Mouse (Mus musculus): Measurements from ENCODE around the gene Smarcc2. TPM values are rescaled to one million over a fixed set of nuclear protein-coding genes. Genes with fewer than 3 reads are reported as not detected.
A peak's percentile ranks its signal among the peaks of the same experiment; 100 is the strongest.

The Smarcc2 gene
- polyA plus RNA-seq, 1 experiment, result 117 TPM

GRCm38 (mm10) chr10:128505974-128506373 is 46.9 kb downstream of the Smarcc2 start:
- no peak overlapping the region for H3K4me3 ChIP-seq (ENCODE audit: insufficient read depth, low read length)
- peaks cover 2% of the 10 kb centered on the region; the same call in 1 of the 2 replicates for H3K4me1 ChIP-seq (ENCODE audit: control insufficient read depth, insufficient read depth, low read length)
- no peak overlapping the region for H3K27ac ChIP-seq (ENCODE audit: insufficient read depth, low read length)
- TF ChIP-seq POLR2A (IDR thresholded peaks at IDR 0.05; ENCODE audit: low read depth, low read length) (no peak), CTCF (IDR thresholded peaks at IDR 0.05; ENCODE audit: borderline replicate concordance, insufficient read depth, low read length) (no peak)

- TF ChIP-seq POLR2A (IDR thresholded peaks at IDR 0.05; ENCODE audit: low read depth, low read length) (no peak), CTCF (IDR thresholded peaks at IDR 0.05; ENCODE audit: borderline replicate concordance, insufficient read depth, low read length) (no peak)
- no peaks in the 10 kb centered on the region; the same call in 1 of the 2 replicates for H3K4me1 ChIP-seq (ENCODE audit: control insufficient read depth, insufficient read depth, low read length)
- no peak overlapping the region for H3K4me3 ChIP-seq (ENCODE audit: insufficient read depth, low read length)
- no peak overlapping the region for H3K27ac ChIP-seq (ENCODE audit: insufficient read depth, low read length)
Measured at GRCm38 (mm10) chr10:128508260-128508659, 49.2 kb downstream of the Smarcc2 start.

GRCm38 (mm10) chr10:128509203-128509602 is 50.2 kb downstream of the Smarcc2 start:
- H3K27ac ChIP-seq (ENCODE audit: insufficient read depth, low read length), result no peak overlapping the region
- no peak overlapping the region for H3K4me3 ChIP-seq (ENCODE audit: insufficient read depth, low read length)
- TF ChIP-seq CTCF (IDR thresholded peaks at IDR 0.05; ENCODE audit: borderline replicate concordance, insufficient read depth, low read length) (no peak), POLR2A (IDR thresholded peaks at IDR 0.05; ENCODE audit: low read depth, low read length) (no peak)
- H3K4me1 ChIP-seq (ENCODE audit: control insufficient read depth, insufficient read depth, low read length), result no peaks in the 10 kb centered on the region; the same call in 1 of the 2 replicates

GRCm38 (mm10) chr10:128509831-128510230 is 50.8 kb downstream of the Smarcc2 start:
- H3K4me3 ChIP-seq (ENCODE audit: insufficient read depth, low read length), result no peak overlapping the region
- TF ChIP-seq POLR2A (IDR thresholded peaks at IDR 0.05; ENCODE audit: low read depth, low read length) (no peak), CTCF (IDR thresholded peaks at IDR 0.05; ENCODE audit: borderline replicate concordance, insufficient read depth, low read length) (no peak)
- no peaks in the 10 kb centered on the region; the same call in 1 of the 2 replicates for H3K4me1 ChIP-seq (ENCODE audit: control insufficient read depth, insufficient read depth, low read length)
- H3K27ac ChIP-seq (ENCODE audit: insufficient read depth, low read length), result no peak overlapping the region

- Histone ChIP-seq H3K4me3 (ENCODE audit: insufficient read depth, low read length) (no peak overlapping the region), H3K4me1 (ENCODE audit: control insufficient read depth, insufficient read depth, low read length) (no peaks in the 10 kb centered on the region), H3K27ac (ENCODE audit: insufficient read depth, low read length) (no peak overlapping the region)
- TF ChIP-seq CTCF (IDR thresholded peaks at IDR 0.05; ENCODE audit: borderline replicate concordance, insufficient read depth, low read length), result no peak
- TF ChIP-seq POLR2A (IDR thresholded peaks at IDR 0.05; ENCODE audit: low read depth, low read length), result no peak
Measured at GRCm38 (mm10) chr10:128510301-128510700, 51.3 kb downstream of the Smarcc2 start.

GRCm38 (mm10) chr10:128511189-128511588 is 52.1 kb downstream of the Smarcc2 start:
- no peak for TF ChIP-seq CTCF (IDR thresholded peaks at IDR 0.05; ENCODE audit: borderline replicate concordance, insufficient read depth, low read length)
- no peaks in the 10 kb centered on the region for H3K4me1 ChIP-seq (ENCODE audit: control insufficient read depth, insufficient read depth, low read length)
- no peak overlapping the region for H3K4me3 ChIP-seq (ENCODE audit: insufficient read depth, low read length)
- H3K27ac ChIP-seq (ENCODE audit: insufficient read depth, low read length), result no peak overlapping the region

- Histone ChIP-seq H3K4me1 (ENCODE audit: control insufficient read depth, insufficient read depth, low read length) (no peaks in the 10 kb centered on the region), H3K4me3 (ENCODE audit: insufficient read depth, low read length) (no peak overlapping the region), H3K27ac (ENCODE audit: insufficient read depth, low read length) (no peak overlapping the region)
- TF ChIP-seq POLR2A (IDR thresholded peaks at IDR 0.05; ENCODE audit: low read depth, low read length), result no peak
Measured at GRCm38 (mm10) chr10:128511761-128512160, 52.7 kb downstream of the Smarcc2 start.

GRCm38 (mm10) chr10:128515044-128515443 is 56.0 kb downstream of the Smarcc2 start:
- TF ChIP-seq POLR2A (IDR thresholded peaks at IDR 0.05; ENCODE audit: low read depth, low read length) (no peak), CTCF (IDR thresholded peaks at IDR 0.05; ENCODE audit: borderline replicate concordance, insufficient read depth, low read length) (no peak)
- Histone ChIP-seq H3K4me1 (ENCODE audit: control insufficient read depth, insufficient read depth, low read length) (no peaks in the 10 kb centered on the region), H3K4me3 (ENCODE audit: insufficient read depth, low read length) (no peak overlapping the region), H3K27ac (ENCODE audit: insufficient read depth, low read length) (no peak overlapping the region)

GRCm38 (mm10) chr10:128516029-128516428 is 57.0 kb downstream of the Smarcc2 start:
- TF ChIP-seq POLR2A (IDR thresholded peaks at IDR 0.05; ENCODE audit: low read depth, low read length) (no peak), CTCF (IDR thresholded peaks at IDR 0.05; ENCODE audit: borderline replicate concordance, insufficient read depth, low read length) (no peak)
- Histone ChIP-seq H3K4me3 (ENCODE audit: insufficient read depth, low read length) (no peak overlapping the region), H3K27ac (ENCODE audit: insufficient read depth, low read length) (no peak overlapping the region), H3K4me1 (ENCODE audit: control insufficient read depth, insufficient read depth, low read length) (no peaks in the 10 kb centered on the region)

GRCm38 (mm10) chr10:128516677-128517076 is 57.6 kb downstream of the Smarcc2 start:
- Histone ChIP-seq H3K4me3 (ENCODE audit: insufficient read depth, low read length) (no peak overlapping the region), H3K27ac (ENCODE audit: insufficient read depth, low read length) (no peak overlapping the region), H3K4me1 (ENCODE audit: control insufficient read depth, insufficient read depth, low read length) (no peaks in the 10 kb centered on the region)
- TF ChIP-seq POLR2A (IDR thresholded peaks at IDR 0.05; ENCODE audit: low read depth, low read length) (no peak), CTCF (IDR thresholded peaks at IDR 0.05; ENCODE audit: borderline replicate concordance, insufficient read depth, low read length) (no peak)

GRCm38 (mm10) chr10:128518833-128519232 is 59.8 kb downstream of the Smarcc2 start:
- Histone ChIP-seq H3K4me3 (ENCODE audit: insufficient read depth, low read length) (no peak overlapping the region), H3K4me1 (ENCODE audit: control insufficient read depth, insufficient read depth, low read length) (no peaks in the 10 kb centered on the region), H3K27ac (ENCODE audit: insufficient read depth, low read length) (no peak overlapping the region)
- TF ChIP-seq POLR2A (IDR thresholded peaks at IDR 0.05; ENCODE audit: low read depth, low read length) (no peak), CTCF (IDR thresholded peaks at IDR 0.05; ENCODE audit: borderline replicate concordance, insufficient read depth, low read length) (peak; percentile 38; the same call in 1 of the 2 replicates)
